Mouse (Mus musculus) heart, postnatal 0 days (tissue): ENCODE measurements at regions not wholly inside any gene's neighbourhood (a gene's known extent, or its start where the extent isn't known, plus 50 kb on each side); places are given as distances from the start of the nearest gene placed in this dataset.

Experiments used
- ATAC-seq: fragments of 200-750 bp; cut with Nextera tagmentation; 2 replicates; pipeline ENCODE4 v1.8.0; 2017; ENCODE audit warnings: low read depth, moderate number of reproducible peaks, moderate library complexity; ENCODE audit not compliant: insufficient read depth
- DNase-seq: peaks from one replicate; pipeline ENCODE4 v3.0.0-alpha.2; 2016; ENCODE audit warnings: low spot score
- H3K27ac ChIP-seq: fragments of 300-500 bp; sonication (generic); 2 replicates; pipeline ENCODE4 v1.5.1; 2014; ENCODE audit warnings: low read depth, mild to moderate bottlenecking
- H3K27me3 ChIP-seq: fragments of 300-500 bp; sonication (generic); 2 replicates; pipeline ENCODE4 v1.6.1; 2014; ENCODE audit warnings: low read length, mixed read lengths; ENCODE audit not compliant: control insufficient read depth, insufficient read depth
- H3K36me3 ChIP-seq: fragments of 300-500 bp; sonication (generic); replicated peaks from 2 replicates; pipeline ENCODE4 v1.6.1; 2014; ENCODE audit warnings: low read length, mixed read lengths; ENCODE audit not compliant: control insufficient read depth, insufficient read depth
- H3K4me1 ChIP-seq: fragments of 300-500 bp; sonication (generic); 2 replicates; pipeline ENCODE4 v1.6.1; 2014; ENCODE audit warnings: antibody characterized with exemption; ENCODE audit not compliant: control insufficient read depth, insufficient read depth
- H3K4me2 ChIP-seq: fragments of 300-500 bp; sonication (generic); 2 replicates; pipeline ENCODE4 v1.6.1; 2014; ENCODE audit warnings: low read depth, mild to moderate bottlenecking, low read length, moderate library complexity
- H3K4me3 ChIP-seq: fragments of 300-500 bp; sonication (generic); 2 replicates; pipeline ENCODE4 v1.5.1; 2014; ENCODE audit warnings: low read depth, low read length
- H3K9ac ChIP-seq: fragments of 300-500 bp; sonication (generic); replicated peaks from 2 replicates; pipeline ENCODE4 v1.6.1; 2014; ENCODE audit warnings: low read depth, low read length, mixed read lengths
- H3K9me3 ChIP-seq: fragments of 300-500 bp; sonication (generic); replicated peaks from 2 replicates; pipeline ENCODE4 v1.6.1; 2016; ENCODE audit warnings: low read length; ENCODE audit not compliant: control insufficient read depth
- CTCF ChIP-seq: IDR thresholded peaks from 2 replicates; pipeline ENCODE4 v1.5.1; 2016; ENCODE audit warnings: antibody characterized with exemption, control low read depth, low read depth
- EP300 ChIP-seq: IDR thresholded peaks from 2 replicates; pipeline ENCODE4 v1.6.1; 2016; ENCODE audit warnings: antibody characterized with exemption, low read depth
- whole genome bisulfite sequencing: fragments of 180-500 bp; shearing (Covaris S2); extraction: QIAGEN DNeasy Blood & Tissue Kit; methylation state at CpG from one replicate; pipeline ENCODE4 v1.1.7; 2014; 5-methylcytosine and 5-hydroxymethylcytosine counted together

DNA sequence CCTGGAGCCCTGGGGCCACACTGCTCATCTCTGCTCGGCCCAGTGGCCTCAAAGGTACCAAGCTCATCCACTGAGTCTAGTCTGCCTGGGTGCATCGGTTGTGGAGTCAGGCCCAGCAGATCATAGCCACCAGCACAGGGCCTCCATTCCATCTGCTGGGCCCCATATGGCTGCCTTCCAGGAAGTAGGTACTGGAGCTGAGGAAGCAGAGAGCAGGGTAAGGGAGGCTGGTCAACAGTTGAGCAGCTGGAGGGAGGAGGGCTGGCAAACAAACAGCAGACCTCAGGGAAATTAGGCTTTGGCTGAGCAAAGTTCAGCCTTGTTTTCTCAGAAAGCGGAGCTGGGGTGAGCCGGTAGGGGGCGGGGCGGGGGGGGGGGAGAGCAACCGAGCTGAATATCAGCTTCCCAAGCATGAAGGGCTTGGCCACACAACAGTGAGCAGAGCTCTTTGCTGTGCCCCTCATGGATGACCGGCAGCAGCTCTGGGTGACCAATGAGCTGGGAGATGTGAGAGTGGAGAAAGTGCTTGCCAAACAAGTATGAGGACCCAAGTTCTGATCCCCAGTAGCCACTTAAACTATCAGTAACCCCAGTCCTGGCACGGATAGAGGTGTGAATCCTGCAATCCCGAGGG lies 121.0 kb downstream of the Tomm20 start:
- DNase-seq (no peak), ATAC-seq (no peak)
- Histone ChIP-seq H3K4me3 (no peak overlapping the region), H3K27ac (peak overlapping the region; percentile 94), H3K27me3 (no peaks in the 10 kb centered on the region), H3K36me3 (no peaks in the 10 kb centered on the region), H3K9ac (no peak overlapping the region), H3K9me3 (no peaks in the 10 kb centered on the region), H3K4me2 (no peak overlapping the region), H3K4me1 (peaks cover 51% of the 10 kb centered on the region)
- WGBS, result 56% methylated on average over 10 of the region's 10 CpGs
- no peak for TF ChIP-seq CTCF
- no peak for TF ChIP-seq EP300

DNA sequence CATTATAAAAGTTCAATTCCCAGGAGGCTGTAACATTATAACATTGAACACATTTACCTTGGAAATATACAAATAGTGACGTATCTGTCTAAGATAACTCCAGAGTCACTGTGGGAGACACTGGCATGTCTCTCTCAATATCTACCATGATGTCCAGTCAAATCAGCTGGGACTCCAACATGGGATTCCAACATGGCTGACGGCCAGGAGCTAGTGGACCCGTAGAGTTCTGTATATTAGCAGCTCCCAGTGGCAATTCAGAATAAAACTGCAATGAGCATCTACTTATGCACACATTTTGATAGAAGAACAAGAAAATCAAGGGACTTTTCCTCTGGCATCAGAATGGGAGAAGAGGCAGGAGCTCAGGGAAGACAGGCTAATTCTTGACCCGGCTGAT lies 123.4 kb downstream of the Tomm20 start:
- Histone ChIP-seq H3K27ac (no peak overlapping the region), H3K9me3 (no peaks in the 10 kb centered on the region), H3K4me2 (no peak overlapping the region), H3K4me1 (peaks cover 32% of the 10 kb centered on the region), H3K4me3 (no peak overlapping the region), H3K27me3 (no peaks in the 10 kb centered on the region), H3K9ac (no peak overlapping the region), H3K36me3 (no peaks in the 10 kb centered on the region)
- DNase-seq, result no peak
- no peak for ATAC-seq
- WGBS, result 91% methylated on average over 4 of the region's 4 CpGs
- TF ChIP-seq EP300 (no peak), CTCF (no peak)

DNA sequence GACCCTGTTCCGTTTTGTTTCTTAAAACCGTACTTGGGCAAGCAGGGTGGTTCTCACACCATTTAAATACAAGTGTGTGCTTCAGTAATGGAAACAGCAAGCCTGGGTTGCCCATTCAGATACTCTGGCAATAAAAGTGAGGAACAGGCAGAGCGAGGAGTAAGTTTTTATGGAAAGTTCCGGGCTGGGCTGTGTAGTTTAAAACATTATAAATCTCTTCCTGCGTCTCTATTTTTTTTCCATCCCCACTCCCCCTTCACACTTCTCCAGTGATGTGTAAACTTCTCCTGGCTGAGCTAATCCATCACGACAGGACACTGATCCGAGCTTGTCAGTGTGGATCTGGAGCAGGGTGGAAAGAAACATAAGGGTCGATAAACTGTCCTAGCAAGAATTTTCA lies 124.4 kb downstream of the Tomm20 start:
- Histone ChIP-seq H3K9me3 (no peaks in the 10 kb centered on the region), H3K4me2 (no peak overlapping the region), H3K4me1 (peaks cover 22% of the 10 kb centered on the region), H3K4me3 (no peak overlapping the region), H3K27me3 (no peaks in the 10 kb centered on the region), H3K27ac (no peak overlapping the region), H3K36me3 (no peaks in the 10 kb centered on the region), H3K9ac (no peak overlapping the region)
- DNase-seq (no peak), ATAC-seq (no peak)
- TF ChIP-seq CTCF, result no peak
- no peak for TF ChIP-seq EP300
- 56% methylated on average over 8 of the region's 8 CpGs for WGBS

DNA sequence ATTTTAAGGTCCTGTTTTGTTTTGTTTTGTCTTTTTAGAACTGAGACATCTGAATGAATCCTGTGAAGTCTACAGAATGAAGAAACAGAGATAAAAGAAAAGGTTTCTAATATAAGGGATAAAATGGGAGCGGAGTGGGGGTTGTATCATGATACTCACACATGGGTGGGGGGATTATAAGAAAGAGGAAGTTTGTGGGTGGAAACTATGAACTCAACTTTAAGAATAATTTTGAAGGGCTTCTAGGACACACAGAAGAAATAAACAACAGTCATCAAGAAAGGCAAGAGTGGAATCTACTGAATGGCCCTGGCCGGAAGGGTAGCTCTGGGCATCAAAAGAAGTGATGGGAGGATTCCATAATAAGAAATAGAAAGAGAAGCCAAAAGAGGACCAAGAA lies 125.1 kb downstream of the Tomm20 start:
- TF ChIP-seq CTCF (no peak), EP300 (no peak)
- 98% methylated on average over 2 of the region's 2 CpGs for WGBS
- no peaks in the 10 kb centered on the region for H3K9me3 ChIP-seq
- H3K4me2 ChIP-seq, result no peak overlapping the region
- no peak overlapping the region for H3K4me3 ChIP-seq
- H3K27ac ChIP-seq, result no peak overlapping the region
- no peak for ATAC-seq
- no peak overlapping the region for H3K9ac ChIP-seq
- H3K27me3 ChIP-seq, result no peaks in the 10 kb centered on the region
- H3K4me1 ChIP-seq, result peaks cover 15% of the 10 kb centered on the region; the same call in 1 of the 2 replicates
- no peak for DNase-seq
- H3K36me3 ChIP-seq, result no peaks in the 10 kb centered on the region

DNA sequence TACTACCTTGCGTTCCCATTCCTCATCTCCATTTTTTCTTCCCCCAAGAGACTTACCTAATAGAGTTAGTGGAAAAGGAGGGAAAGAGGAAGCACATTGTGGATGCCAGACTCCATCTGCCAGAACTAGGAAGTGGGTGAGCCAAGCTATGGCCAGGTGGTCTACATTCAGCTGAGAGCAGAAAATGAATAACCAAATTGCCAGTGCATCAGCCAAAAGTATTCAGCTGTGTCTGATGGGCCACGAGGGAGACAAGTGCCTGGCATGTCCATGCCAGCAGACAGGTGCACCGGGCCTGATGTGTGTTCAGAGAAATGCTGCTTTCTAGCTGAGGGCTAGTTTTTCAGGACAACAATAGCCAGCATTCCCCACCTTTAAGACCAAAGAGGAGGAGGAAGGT lies 126.4 kb downstream of the Tomm20 start:
- Histone ChIP-seq H3K9ac (no peak overlapping the region), H3K27ac (no peak overlapping the region), H3K36me3 (no peaks in the 10 kb centered on the region), H3K4me2 (no peak overlapping the region), H3K9me3 (no peaks in the 10 kb centered on the region), H3K4me1 (peaks cover 2% of the 10 kb centered on the region; the same call in 1 of the 2 replicates), H3K4me3 (no peak overlapping the region), H3K27me3 (no peaks in the 10 kb centered on the region)
- no peak for ATAC-seq
- 82% methylated on average over 3 of the region's 3 CpGs for WGBS
- DNase-seq, result no peak
- TF ChIP-seq EP300 (no peak), CTCF (no peak)

DNA sequence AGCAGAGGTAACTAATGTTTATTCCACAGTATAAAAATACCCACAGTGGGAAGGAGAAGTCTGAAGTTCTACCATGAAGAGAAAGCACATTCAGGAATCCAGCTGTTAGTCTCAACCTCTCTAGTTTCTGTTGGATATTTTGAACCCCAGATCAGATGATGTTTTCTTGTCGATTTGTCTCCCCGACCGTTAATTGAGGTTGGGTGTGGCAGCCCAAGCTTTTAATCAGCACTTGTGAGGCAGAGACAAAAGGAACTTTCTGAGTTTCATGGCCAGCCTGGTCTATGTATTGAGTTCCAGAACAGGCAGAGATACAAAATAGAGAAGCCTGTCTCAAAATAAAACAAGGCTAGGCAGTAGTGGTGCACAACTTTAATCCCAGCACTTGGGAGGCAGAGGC lies 129.5 kb downstream of the Tomm20 start:
- Histone ChIP-seq H3K9ac (no peak overlapping the region), H3K27me3 (no peaks in the 10 kb centered on the region), H3K4me2 (no peak overlapping the region), H3K4me3 (no peak overlapping the region), H3K9me3 (no peaks in the 10 kb centered on the region), H3K27ac (no peak overlapping the region), H3K4me1 (no peaks in the 10 kb centered on the region), H3K36me3 (no peaks in the 10 kb centered on the region)
- TF ChIP-seq CTCF (no peak), EP300 (no peak)
- DNase-seq (no peak), ATAC-seq (no peak)
- WGBS, result 75% methylated on average over 3 of the region's 3 CpGs
